Mouse (Mus musculus): ENCODE measurements around the gene Gm20388. TPM values are rescaled to one million over a fixed set of nuclear protein-coding genes. Genes with fewer than 3 reads are reported as not detected.

Gm20388 gene
- polyA plus RNA-seq, 1 experiment: 49.7 TPM

DNA sequence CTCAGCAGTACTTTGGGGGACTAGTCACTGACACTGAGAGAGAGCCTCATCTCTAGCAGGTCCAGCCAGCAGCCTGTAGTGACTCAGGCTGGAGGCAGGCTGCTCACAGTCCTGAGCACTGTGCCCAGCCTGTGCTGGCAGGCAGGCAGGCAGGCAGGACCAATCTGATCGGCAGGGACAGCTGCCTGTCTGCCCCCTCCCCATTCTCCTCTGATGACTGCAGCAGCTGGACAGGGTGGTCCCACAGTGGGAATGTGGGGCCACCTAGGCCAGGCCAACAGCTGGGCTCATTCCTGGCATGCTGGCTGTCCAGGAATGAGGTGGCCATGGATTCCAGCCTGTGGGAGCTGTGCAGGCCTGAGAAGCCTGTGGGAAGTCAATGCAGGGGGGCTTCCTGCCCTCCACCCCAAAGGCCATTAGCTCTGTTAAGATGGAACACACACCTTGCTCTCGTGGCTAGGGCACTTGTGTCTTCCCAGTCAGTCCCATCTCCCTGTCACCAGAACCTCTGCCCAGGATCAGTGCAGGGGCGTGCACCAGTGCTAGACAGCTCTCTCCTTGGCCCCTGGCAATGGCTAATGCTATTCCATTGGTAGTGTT, 2940.1 kb downstream of the Gm20388 start:
- Histone ChIP-seq H3K4me3 (ENCODE audit: insufficient read depth, low read depth, low read length) (no peak overlapping the region), H3K36me3 (ENCODE audit: control insufficient read depth, insufficient read depth, low read length) (no peaks in the 10 kb centered on the region), H3K27me3 (replicated peaks; ENCODE audit: control insufficient read depth, insufficient read depth, low read length) (no peaks in the 10 kb centered on the region), H3K4me1 (ENCODE audit: control insufficient read depth, insufficient read depth, low read length) (no peaks in the 10 kb centered on the region), H3K27ac (ENCODE audit: insufficient read depth, low read depth, low read length) (no peak overlapping the region)
- DNase-seq: no peak
- TF ChIP-seq CTCF (conservative IDR thresholded peaks at IDR 0.05; ENCODE audit: insufficient read depth, insufficient read length, low read depth, low read length) (no peak), POLR2A (IDR thresholded peaks at IDR 0.05; ENCODE audit: low read depth, low read length) (no peak)
- WGBS: 79% methylated on average over 3 of the region's 3 CpGs

DNA sequence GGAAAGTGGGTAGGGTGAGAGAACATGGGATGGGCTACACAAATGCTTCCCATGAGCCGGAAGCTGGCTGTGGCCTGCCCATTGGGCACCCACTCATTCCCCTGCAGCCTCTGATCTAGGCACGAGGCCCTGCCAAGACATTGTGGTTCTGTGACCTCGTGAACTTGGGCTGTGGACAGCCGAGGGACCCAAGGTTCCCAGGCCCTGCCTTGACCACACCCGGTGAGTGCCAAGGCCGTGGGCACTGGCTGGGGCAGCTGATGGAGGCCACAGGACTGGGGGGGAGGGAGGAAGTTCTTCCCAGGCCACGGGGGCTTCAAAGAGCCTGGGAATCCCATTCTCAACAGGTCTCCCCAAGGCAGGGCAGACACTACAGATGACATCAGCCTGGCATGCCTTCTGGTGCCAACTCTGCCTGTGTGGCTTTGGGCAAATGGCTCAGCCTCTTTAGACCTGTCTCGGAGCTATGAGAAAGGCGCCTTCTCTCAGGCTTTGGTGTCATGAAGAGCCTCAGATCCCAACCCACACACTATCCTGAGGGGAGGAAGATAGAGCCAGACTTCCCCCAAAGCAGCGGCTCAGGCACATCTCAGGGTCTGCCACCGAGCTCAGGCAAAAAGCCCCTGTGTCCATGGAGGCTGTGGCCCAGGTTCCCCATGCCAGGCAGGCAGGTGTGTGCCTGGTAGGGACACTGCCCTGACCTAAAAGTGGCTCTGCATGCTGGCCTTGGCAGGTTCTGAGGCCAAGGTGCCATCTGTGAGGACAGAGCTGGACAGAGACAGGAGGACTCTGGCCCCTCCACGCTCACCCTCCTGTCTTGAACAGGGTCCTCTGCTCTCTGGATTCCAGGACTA, 2941.3 kb downstream of the Gm20388 start:
- no peaks in the 10 kb centered on the region for H3K4me1 ChIP-seq (ENCODE audit: control insufficient read depth, insufficient read depth, low read length)
- no peaks in the 10 kb centered on the region for H3K36me3 ChIP-seq (ENCODE audit: control insufficient read depth, insufficient read depth, low read length)
- DNase-seq: no peak
- TF ChIP-seq POLR2A (IDR thresholded peaks at IDR 0.05; ENCODE audit: low read depth, low read length) (no peak), CTCF (conservative IDR thresholded peaks at IDR 0.05; ENCODE audit: insufficient read depth, insufficient read length, low read depth, low read length) (no peak)
- WGBS: 83% methylated on average over 12 of the region's 12 CpGs
- no peak overlapping the region for H3K27ac ChIP-seq (ENCODE audit: insufficient read depth, low read depth, low read length)
- no peak overlapping the region for H3K4me3 ChIP-seq (ENCODE audit: insufficient read depth, low read depth, low read length)
- no peaks in the 10 kb centered on the region for H3K27me3 ChIP-seq (replicated peaks; ENCODE audit: control insufficient read depth, insufficient read depth, low read length)

DNA sequence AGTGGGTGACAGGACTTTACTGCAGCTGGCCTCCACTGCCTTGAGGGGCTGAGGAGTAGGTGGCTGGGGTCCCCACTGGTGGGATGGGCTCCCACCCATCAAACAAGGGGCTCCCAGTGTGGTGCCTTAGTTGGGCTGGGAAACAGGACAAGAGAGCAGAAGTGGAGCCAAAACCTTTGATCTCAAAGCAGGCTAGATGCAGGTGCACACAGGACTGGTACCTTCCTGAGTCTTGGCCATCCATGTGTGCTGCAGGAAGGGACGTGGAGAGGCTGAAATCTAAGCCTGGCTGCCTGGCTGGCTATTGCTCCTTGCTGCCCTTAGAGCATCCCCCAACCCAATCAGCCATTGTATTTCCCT, 2941.9 kb downstream of the Gm20388 start:
- no peak for DNase-seq
- 29% methylated on average over 1 of the region's 1 CpGs for WGBS
- H3K36me3 ChIP-seq (ENCODE audit: control insufficient read depth, insufficient read depth, low read length): no peaks in the 10 kb centered on the region
- H3K4me1 ChIP-seq (ENCODE audit: control insufficient read depth, insufficient read depth, low read length): no peaks in the 10 kb centered on the region
- TF ChIP-seq POLR2A (IDR thresholded peaks at IDR 0.05; ENCODE audit: low read depth, low read length) (no peak), CTCF (conservative IDR thresholded peaks at IDR 0.05; ENCODE audit: insufficient read depth, insufficient read length, low read depth, low read length) (no peak)
- no peak overlapping the region for H3K27ac ChIP-seq (ENCODE audit: insufficient read depth, low read depth, low read length)
- no peak overlapping the region for H3K4me3 ChIP-seq (ENCODE audit: insufficient read depth, low read depth, low read length)
- H3K27me3 ChIP-seq (replicated peaks; ENCODE audit: control insufficient read depth, insufficient read depth, low read length): no peaks in the 10 kb centered on the region

DNA sequence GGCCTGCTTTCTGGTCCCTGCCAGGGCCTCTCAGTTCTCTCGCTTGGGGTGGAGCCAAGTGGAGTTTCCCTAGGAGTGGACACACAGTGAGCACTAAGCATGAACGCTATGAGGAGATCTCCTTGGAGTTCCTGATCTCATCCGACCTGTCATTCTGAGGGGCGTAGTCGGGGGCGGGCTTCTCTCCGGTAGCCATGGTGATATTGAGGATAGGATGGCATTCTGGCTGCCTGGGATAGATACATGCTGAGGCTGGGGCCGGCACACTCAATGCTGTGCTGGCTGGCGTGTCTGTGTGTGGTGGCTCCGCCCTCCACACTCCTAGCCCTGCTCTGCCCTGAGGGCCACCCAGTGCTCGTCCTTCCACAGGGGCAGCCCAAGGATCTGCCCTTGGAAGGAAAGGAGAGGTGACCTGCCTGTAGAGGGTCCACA, 2942.7 kb downstream of the Gm20388 start:
- no peak overlapping the region for H3K4me3 ChIP-seq (ENCODE audit: insufficient read depth, low read depth, low read length)
- no peak for DNase-seq
- no peaks in the 10 kb centered on the region for H3K36me3 ChIP-seq (ENCODE audit: control insufficient read depth, insufficient read depth, low read length)
- TF ChIP-seq POLR2A (IDR thresholded peaks at IDR 0.05; ENCODE audit: low read depth, low read length) (no peak), CTCF (conservative IDR thresholded peaks at IDR 0.05; ENCODE audit: insufficient read depth, insufficient read length, low read depth, low read length) (no peak)
- H3K27ac ChIP-seq (ENCODE audit: insufficient read depth, low read depth, low read length): no peak overlapping the region
- H3K27me3 ChIP-seq (replicated peaks; ENCODE audit: control insufficient read depth, insufficient read depth, low read length): no peaks in the 10 kb centered on the region
- WGBS: 30% methylated on average over 11 of the region's 11 CpGs
- no peaks in the 10 kb centered on the region for H3K4me1 ChIP-seq (ENCODE audit: control insufficient read depth, insufficient read depth, low read length)

DNA sequence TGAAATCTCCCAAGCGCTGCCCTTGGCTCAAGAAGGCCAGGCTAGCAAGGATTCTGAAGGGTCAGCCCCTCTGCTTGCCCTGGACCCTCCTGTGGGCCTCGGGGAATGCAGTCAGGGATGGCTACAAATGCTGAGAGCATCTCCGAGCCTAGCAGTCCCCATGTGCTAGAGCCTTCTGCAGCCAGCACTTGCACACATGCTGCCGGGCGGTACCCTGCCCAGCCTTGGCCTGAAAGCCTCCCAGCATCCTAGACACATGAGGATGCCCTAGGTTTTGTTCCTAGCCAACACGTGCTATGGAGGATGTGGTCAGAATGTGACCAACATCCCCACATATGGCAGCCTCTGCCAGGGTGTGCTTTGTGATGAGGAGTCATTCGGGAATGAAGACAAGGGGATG, 2943.7 kb downstream of the Gm20388 start:
- Histone ChIP-seq H3K4me3 (ENCODE audit: insufficient read depth, low read depth, low read length) (no peak overlapping the region), H3K27ac (ENCODE audit: insufficient read depth, low read depth, low read length) (no peak overlapping the region), H3K4me1 (ENCODE audit: control insufficient read depth, insufficient read depth, low read length) (no peaks in the 10 kb centered on the region), H3K36me3 (ENCODE audit: control insufficient read depth, insufficient read depth, low read length) (no peaks in the 10 kb centered on the region), H3K27me3 (replicated peaks; ENCODE audit: control insufficient read depth, insufficient read depth, low read length) (no peaks in the 10 kb centered on the region)
- WGBS: 81% methylated on average over 7 of the region's 7 CpGs
- no peak for TF ChIP-seq CTCF (conservative IDR thresholded peaks at IDR 0.05; ENCODE audit: insufficient read depth, insufficient read length, low read depth, low read length)
- TF ChIP-seq POLR2A (IDR thresholded peaks at IDR 0.05; ENCODE audit: low read depth, low read length): no peak
- DNase-seq: no peak

DNA sequence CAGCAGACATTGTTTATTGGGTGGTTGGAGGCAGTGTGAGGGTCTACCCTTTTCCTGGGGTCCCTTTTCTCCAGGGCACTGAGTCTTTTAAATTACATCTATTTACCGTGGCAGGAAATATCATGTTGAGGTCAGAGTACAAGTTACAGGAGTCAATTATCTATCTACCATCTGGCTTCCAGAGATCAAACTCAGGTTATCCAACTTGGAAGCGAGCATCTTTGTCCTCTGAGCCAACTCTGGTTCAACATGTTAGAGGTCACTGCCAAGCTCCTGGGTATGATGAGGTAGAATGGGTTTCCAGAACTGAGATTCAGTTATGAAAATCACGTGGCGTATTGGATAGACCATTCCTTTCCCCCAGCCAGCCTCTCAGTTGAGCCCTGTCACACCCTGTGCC, 2944.5 kb downstream of the Gm20388 start:
- no peaks in the 10 kb centered on the region for H3K36me3 ChIP-seq (ENCODE audit: control insufficient read depth, insufficient read depth, low read length)
- H3K27ac ChIP-seq (ENCODE audit: insufficient read depth, low read depth, low read length): no peak overlapping the region
- WGBS: 70% methylated on average over 4 of the region's 4 CpGs
- TF ChIP-seq CTCF (conservative IDR thresholded peaks at IDR 0.05; ENCODE audit: insufficient read depth, insufficient read length, low read depth, low read length) (no peak), POLR2A (IDR thresholded peaks at IDR 0.05; ENCODE audit: low read depth, low read length) (no peak)
- no peak overlapping the region for H3K4me3 ChIP-seq (ENCODE audit: insufficient read depth, low read depth, low read length)
- H3K4me1 ChIP-seq (ENCODE audit: control insufficient read depth, insufficient read depth, low read length): no peaks in the 10 kb centered on the region
- H3K27me3 ChIP-seq (replicated peaks; ENCODE audit: control insufficient read depth, insufficient read depth, low read length): no peaks in the 10 kb centered on the region
- no peak for DNase-seq

DNA sequence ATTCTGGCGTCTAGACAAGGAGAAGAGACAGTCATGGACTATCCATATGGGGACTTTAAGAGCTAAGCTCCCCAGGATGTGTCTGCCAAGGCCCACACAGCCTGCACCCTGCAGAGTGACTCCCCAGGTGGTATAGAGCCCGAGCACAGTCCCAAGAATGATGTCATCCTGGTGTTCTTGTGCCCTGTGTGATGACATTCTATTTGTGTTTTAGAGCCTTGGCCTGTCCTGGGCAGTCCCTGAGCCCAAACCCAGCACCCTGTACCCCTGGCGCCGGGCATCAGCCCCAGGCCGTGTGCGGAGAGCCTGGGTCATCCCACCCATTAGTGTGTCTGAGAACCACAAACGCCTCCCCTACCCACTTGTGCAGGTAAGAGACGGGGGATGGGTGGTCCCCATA, 2945.6 kb downstream of the Gm20388 start:
- 83% methylated on average over 8 of the region's 8 CpGs for WGBS
- TF ChIP-seq CTCF (conservative IDR thresholded peaks at IDR 0.05; ENCODE audit: insufficient read depth, insufficient read length, low read depth, low read length) (no peak), POLR2A (IDR thresholded peaks at IDR 0.05; ENCODE audit: low read depth, low read length) (no peak)
- H3K27me3 ChIP-seq (replicated peaks; ENCODE audit: control insufficient read depth, insufficient read depth, low read length): no peaks in the 10 kb centered on the region
- no peak for DNase-seq
- H3K36me3 ChIP-seq (ENCODE audit: control insufficient read depth, insufficient read depth, low read length): no peaks in the 10 kb centered on the region
- no peaks in the 10 kb centered on the region for H3K4me1 ChIP-seq (ENCODE audit: control insufficient read depth, insufficient read depth, low read length)
- no peak overlapping the region for H3K4me3 ChIP-seq (ENCODE audit: insufficient read depth, low read depth, low read length)
- H3K27ac ChIP-seq (ENCODE audit: insufficient read depth, low read depth, low read length): no peak overlapping the region

Measured in kidney, adult 2 months (tissue).